In the genomic region with DNA sequence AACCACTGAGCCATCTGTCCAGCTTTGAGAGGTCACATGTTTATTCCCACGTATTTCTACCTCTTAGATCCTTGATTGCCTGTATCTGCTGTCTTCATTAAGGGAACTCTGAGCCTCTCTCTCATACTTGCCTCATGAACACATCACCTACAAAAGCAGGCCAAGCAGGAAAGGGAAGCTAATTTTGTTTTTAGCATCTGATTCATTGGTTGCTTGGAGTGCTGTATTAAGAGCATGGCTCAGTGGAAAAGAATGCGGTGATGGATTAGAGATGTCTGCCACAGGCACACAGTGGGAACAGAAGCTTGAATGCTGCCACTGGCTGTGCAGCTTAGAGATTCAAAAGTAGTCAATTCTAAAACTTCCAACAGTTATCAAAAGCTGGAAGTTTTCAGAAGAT, we compare ENCODE assay signal across 25 mouse cellular contexts. TPM values are rescaled to one million over a fixed set of nuclear protein-coding genes. Genes with fewer than 3 reads are reported as not detected.
DNase-seq lines count a peak whose midpoint lies in the region; ATAC-seq and TF ChIP-seq lines count a peak whose summit lies in the region.
"Had no signal": no experiment of that assay in that cellular context is flagged by ENCODE, and none has a peak within 500 bp of the region (broad histone marks: within the 10 kb centered on the region; RNA-seq: fewer than 3 reads in every experiment).

No protein-coding gene starts in this region.

- 56% methylated on average over 2 of the region's 2 CpGs for WGBS in small intestine, adult 2 months
- 75% methylated on average over 2 of the region's 2 CpGs for WGBS in forebrain, embryonic 14.5 days
- 93% methylated on average over 2 of the region's 2 CpGs for WGBS in thymus, adult 2 months

- no peak for TF ChIP-seq POLR2A in small intestine, adult 2 months (IDR thresholded peaks at IDR 0.05; ENCODE audit: low read depth, low read length)
- TF ChIP-seq POLR2A in thymus, adult 2 months (IDR thresholded peaks at IDR 0.05; ENCODE audit: control insufficient read depth, extremely low read depth, insufficient read depth, low read length, poor library complexity), result no peak

- H3K9ac ChIP-seq in forebrain, embryonic 14.5 days (ENCODE audit: low read length), result no peak overlapping the region
- H3K9ac ChIP-seq: embryonic facial prominence, embryonic 15.5 days; forebrain, embryonic 13.5 days; hindbrain, embryonic 12.5 days had no signal

- no peaks in the 10 kb centered on the region for H3K36me3 ChIP-seq in small intestine, adult 2 months (ENCODE audit: control insufficient read depth, insufficient read depth, low read length)
- no peaks in the 10 kb centered on the region for H3K36me3 ChIP-seq in forebrain, embryonic 14.5 days (ENCODE audit: control insufficient read depth, insufficient read depth, low read length)
- H3K36me3 ChIP-seq in thymus, adult 2 months (ENCODE audit: control insufficient read depth, insufficient read depth, low read length), result no peaks in the 10 kb centered on the region
- H3K36me3 ChIP-seq: embryonic facial prominence, embryonic 15.5 days; G1E; heart, embryonic 10.5 days; hindbrain, embryonic 12.5 days had no signal

- peak overlapping the region; percentile 47; the same call in 1 of the 2 replicates for H3K27ac ChIP-seq in small intestine, adult 2 months (ENCODE audit: insufficient read depth, low read depth, low read length)
- no peak overlapping the region for H3K27ac ChIP-seq in forebrain, embryonic 14.5 days (ENCODE audit: low read depth, low read length)
- H3K27ac ChIP-seq in thymus, adult 2 months (ENCODE audit: control insufficient read depth, insufficient read depth, low read length), result no peak overlapping the region
- H3K27ac ChIP-seq: embryonic facial prominence, embryonic 15.5 days; forebrain, embryonic 13.5 days; gastrocnemius, adult 2 months; heart, embryonic 10.5 days; hindbrain, embryonic 12.5 days had no signal

- no peak overlapping the region for H3K4me3 ChIP-seq in small intestine, adult 2 months (ENCODE audit: low read depth, low read length)
- no peak overlapping the region for H3K4me3 ChIP-seq in forebrain, embryonic 14.5 days (ENCODE audit: low read depth, low read length)
- H3K4me3 ChIP-seq in thymus, adult 2 months (ENCODE audit: control insufficient read depth, insufficient read depth, low read length), result no peak overlapping the region
- H3K4me3 ChIP-seq: embryonic facial prominence, embryonic 15.5 days; forebrain, embryonic 13.5 days; gastrocnemius, adult 2 months; heart, embryonic 10.5 days; hindbrain, embryonic 12.5 days had no signal

- ATAC-seq in forebrain, embryonic 14.5 days, result no peak
- ATAC-seq: CD4-positive, CD25-positive, alpha-beta regulatory T cell, adult 4 months; forebrain, embryonic 13.5 days; hindbrain, embryonic 16.5 days; inflammation-experienced regulatory T-cells, adult 6 months had no signal

- H3K9me3 ChIP-seq in forebrain, embryonic 14.5 days (replicated peaks; ENCODE audit: control insufficient read depth, low read length), result no peaks in the 10 kb centered on the region
- H3K9me3 ChIP-seq: embryonic facial prominence, embryonic 15.5 days; forebrain, embryonic 13.5 days; G1E; heart, embryonic 10.5 days; hindbrain, embryonic 12.5 days had no signal

- peaks cover 2% of the 10 kb centered on the region; the same call in 1 of the 2 replicates for H3K27me3 ChIP-seq in small intestine, adult 2 months (ENCODE audit: control insufficient read depth, insufficient read depth, low read length)
- no peaks in the 10 kb centered on the region for H3K27me3 ChIP-seq in forebrain, embryonic 14.5 days (replicated peaks; ENCODE audit: control insufficient read depth, insufficient read depth, low read length)
- H3K27me3 ChIP-seq in thymus, adult 2 months (ENCODE audit: control insufficient read depth, insufficient read depth, low read length), result no peaks in the 10 kb centered on the region
- H3K27me3 ChIP-seq: embryonic facial prominence, embryonic 15.5 days; forebrain, embryonic 13.5 days had no signal

- peak; percentile 45 for DNase-seq in 3134 (ENCODE audit: extremely low read depth, insufficient read length, low spot score)
- DNase-seq in Muller cell, postnatal 12 days (ENCODE audit: inconsistent ontology term), result peak; percentile 34
- peak; percentile 17 for DNase-seq in fibroblast of lung, adult 2 months (ENCODE audit: low read depth)
- DNase-seq in forebrain, embryonic 14.5 days (ENCODE audit: low spot score), result no peak
- DNase-seq in thymus, adult 2 months, result no peak
- DNase-seq: adrenal gland, adult 8-10 months; B cell, adult 2 months; cerebellum, adult 11 months; cerebellum, adult 8-10 months; cerebellum, postnatal 14 days; embryo, embryonic 11 days; gastrocnemius, adult 2 months; gastrocnemius, postnatal 25 days; heart, postnatal 10 days; heart, postnatal 4 days had no signal

- no peak for TF ChIP-seq CTCF in small intestine, adult 2 months (IDR thresholded peaks at IDR 0.05; ENCODE audit: extremely low read depth, insufficient read length, insufficient replicate concordance, low read depth, low read length)
- TF ChIP-seq CTCF in thymus, adult 2 months (IDR thresholded peaks at IDR 0.05; ENCODE audit: borderline replicate concordance, control insufficient read depth, extremely low read depth, insufficient read depth, low read length, poor library complexity), result no peak

- H3K4me1 ChIP-seq in small intestine, adult 2 months (ENCODE audit: control insufficient read depth, insufficient read depth, insufficient read length, low read length), result peaks cover 9% of the 10 kb centered on the region; the same call in 1 of the 2 replicates
- H3K4me1 ChIP-seq in forebrain, embryonic 14.5 days (ENCODE audit: control insufficient read depth, insufficient read depth, low read length), result no peaks in the 10 kb centered on the region
- H3K4me1 ChIP-seq in thymus, adult 2 months (replicated peaks; ENCODE audit: control insufficient read depth, insufficient read depth, low read length), result no peaks in the 10 kb centered on the region
- H3K4me1 ChIP-seq: embryonic facial prominence, embryonic 15.5 days; forebrain, embryonic 13.5 days; hindbrain, embryonic 12.5 days had no signal

- no peak overlapping the region for H3K4me2 ChIP-seq in forebrain, embryonic 14.5 days (ENCODE audit: low read length)
- H3K4me2 ChIP-seq: embryonic facial prominence, embryonic 15.5 days; forebrain, embryonic 13.5 days; hindbrain, embryonic 12.5 days had no signal

RNA-seq across cellular contexts. Expression of a gene that starts 35.8 kb away (rescaled TPM):
- 36.0 and 41.3 TPM in 2 replicates for polyA plus RNA-seq in small intestine, adult 2 months (2012; rRNA removed)
- 56.9 and 65.6 TPM in 2 replicates for polyA plus RNA-seq in forebrain, embryonic 14.5 days (2014; fragmentation: Nextera tagmentation; extraction: Ambion mirVana)
- 27.8 and 41.4 TPM in 2 replicates for polyA plus RNA-seq in thymus, adult 2 months (2012; rRNA removed)

RNA-seq across cellular contexts. Expression of a gene that starts 51.9 kb away (rescaled TPM):
- polyA plus RNA-seq in small intestine, adult 2 months (2012; rRNA removed), result 12.3 and 24.9 TPM in 2 replicates
- 4.1 and 4.6 TPM in 2 replicates for polyA plus RNA-seq in forebrain, embryonic 14.5 days (2014; fragmentation: Nextera tagmentation; extraction: Ambion mirVana)
- not detected in 2 replicates for polyA plus RNA-seq in thymus, adult 2 months (2012; rRNA removed)
- polyA plus RNA-seq: CD4-positive, CD25-positive, alpha-beta regulatory T cell, adult 4 months; G1E; heart, embryonic 14.5 days; hindbrain, embryonic 16.5 days; inflammation-experienced regulatory T-cells, adult 6 months had no signal

Comparison
In these comparisons a context has a peak if more than half of its experiments do, and no peak if none do; other contexts are left out.
1. DNase-seq: peak in 3134 (single experiment), Muller cell, postnatal 12 days (single experiment) and fibroblast of lung, adult 2 months (single experiment); none in forebrain, embryonic 14.5 days (single experiment) and thymus, adult 2 months (single experiment).